Mouse (Mus musculus): ENCODE data around the gene Cd247. TPM values are rescaled to one million over a fixed set of nuclear protein-coding genes. Genes with fewer than 3 reads are reported as not detected.
A peak's percentile ranks its signal among the peaks of the same experiment; 100 is the strongest.

The Cd247 gene
- total RNA-seq, 1 experiment from 2014 or later: 29.8 TPM

DNA sequence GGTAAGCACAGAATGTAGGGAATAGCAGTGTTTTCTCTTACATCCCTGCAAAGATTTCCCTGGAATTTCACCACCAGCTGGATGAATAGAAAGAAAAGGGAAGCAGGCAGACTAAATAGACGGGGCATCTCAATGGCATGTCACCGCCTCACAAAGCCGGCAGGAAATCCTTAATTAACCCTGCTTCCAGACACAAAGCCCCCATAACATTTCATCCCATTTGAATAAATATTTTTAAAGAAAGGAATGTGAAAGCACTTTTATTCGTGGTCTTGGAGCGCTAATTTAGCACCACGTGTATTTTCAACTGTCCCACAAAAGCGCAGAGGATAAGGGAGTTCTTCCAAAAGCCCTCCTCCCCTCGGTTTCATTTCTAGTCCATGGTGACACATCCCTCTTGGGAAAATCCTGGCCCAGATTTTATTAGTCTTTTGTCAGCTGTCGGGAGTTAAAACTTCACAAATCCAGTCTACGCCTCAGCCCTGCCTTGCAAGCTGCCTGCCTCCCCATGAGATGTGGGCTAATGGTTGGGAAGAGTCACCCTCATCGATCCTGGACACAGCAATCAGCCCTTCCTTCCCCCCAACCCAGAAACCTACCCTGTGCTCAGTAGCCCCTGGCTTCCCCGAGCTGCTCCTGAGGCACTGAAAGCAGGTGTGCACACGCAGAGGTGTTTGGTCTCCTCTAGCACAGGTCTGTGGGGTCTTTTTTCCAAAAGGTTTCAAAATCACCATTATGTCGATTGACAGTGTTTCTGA lies 26.2 kb downstream of the Cd247 start:
- ATAC-seq (ENCODE audit: extremely low read depth, insufficient number of reproducible peaks, low FRiP score, poor library complexity, severe bottlenecking): no peak

DNA sequence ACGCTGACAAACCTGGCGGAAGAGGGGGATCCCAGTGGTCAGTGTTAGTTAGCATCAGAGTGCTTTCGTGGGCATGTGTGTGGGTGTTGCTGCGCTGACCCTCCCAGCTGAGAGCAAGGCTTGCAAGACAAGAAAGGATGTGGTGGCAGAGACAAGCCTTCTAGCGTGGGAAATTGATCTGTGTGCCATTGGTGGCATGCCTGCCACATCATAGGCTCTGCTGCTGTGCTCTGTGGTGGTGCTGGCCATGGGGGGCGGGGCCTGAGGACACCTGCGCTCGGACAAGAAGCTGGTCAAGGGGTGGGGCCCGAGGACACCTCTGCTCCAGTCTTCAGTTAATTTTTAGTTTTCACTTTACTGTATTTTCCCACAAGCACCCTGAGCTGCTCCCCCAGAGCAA lies 27.9 kb downstream of the Cd247 start:
- ATAC-seq (ENCODE audit: extremely low read depth, insufficient number of reproducible peaks, low FRiP score, poor library complexity, severe bottlenecking): no peak

- no peak for ATAC-seq (ENCODE audit: extremely low read depth, insufficient number of reproducible peaks, low FRiP score, poor library complexity, severe bottlenecking)
Observed at GRCm38 (mm10) chr1:165817264-165817663, 28.8 kb downstream of the Cd247 start.

GRCm38 (mm10) chr1:165818145-165818860 lies 29.8 kb downstream of the Cd247 start:
- no peak for ATAC-seq (ENCODE audit: extremely low read depth, insufficient number of reproducible peaks, low FRiP score, poor library complexity, severe bottlenecking)

GRCm38 (mm10) chr1:165819147-165819546 lies 30.7 kb downstream of the Cd247 start:
- no peak for ATAC-seq (ENCODE audit: extremely low read depth, insufficient number of reproducible peaks, low FRiP score, poor library complexity, severe bottlenecking)

- ATAC-seq (ENCODE audit: extremely low read depth, insufficient number of reproducible peaks, low FRiP score, poor library complexity, severe bottlenecking): no peak
Observed at GRCm38 (mm10) chr1:165822031-165822430, 33.5 kb downstream of the Cd247 start.

DNA sequence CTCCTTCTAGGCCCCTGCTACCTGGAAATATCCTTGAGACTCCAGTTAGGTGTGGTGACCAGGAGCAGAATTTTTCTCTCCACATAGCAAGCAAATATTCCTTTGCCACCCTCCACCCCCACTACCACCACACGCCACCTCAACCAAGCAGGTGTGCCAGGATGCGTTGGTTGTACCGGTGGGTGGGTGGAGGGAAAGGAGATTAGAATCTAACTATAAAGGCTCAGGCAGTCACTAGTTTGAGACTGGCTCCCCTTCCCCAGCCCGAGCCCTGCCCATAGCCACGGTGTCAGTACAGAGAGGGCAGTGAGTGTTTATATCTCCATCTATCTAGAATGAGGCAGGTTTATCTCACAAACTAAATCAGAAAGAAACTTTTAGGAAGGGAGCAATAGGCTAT lies 39.7 kb downstream of the Cd247 start:
- no peak for ATAC-seq (ENCODE audit: extremely low read depth, insufficient number of reproducible peaks, low FRiP score, poor library complexity, severe bottlenecking)

GRCm38 (mm10) chr1:165828615-165829014 lies 40.1 kb downstream of the Cd247 start:
- ATAC-seq (ENCODE audit: extremely low read depth, insufficient number of reproducible peaks, low FRiP score, poor library complexity, severe bottlenecking): no peak

GRCm38 (mm10) chr1:165829890-165830289 lies 41.4 kb downstream of the Cd247 start:
- no peak for ATAC-seq (ENCODE audit: extremely low read depth, insufficient number of reproducible peaks, low FRiP score, poor library complexity, severe bottlenecking)

DNA sequence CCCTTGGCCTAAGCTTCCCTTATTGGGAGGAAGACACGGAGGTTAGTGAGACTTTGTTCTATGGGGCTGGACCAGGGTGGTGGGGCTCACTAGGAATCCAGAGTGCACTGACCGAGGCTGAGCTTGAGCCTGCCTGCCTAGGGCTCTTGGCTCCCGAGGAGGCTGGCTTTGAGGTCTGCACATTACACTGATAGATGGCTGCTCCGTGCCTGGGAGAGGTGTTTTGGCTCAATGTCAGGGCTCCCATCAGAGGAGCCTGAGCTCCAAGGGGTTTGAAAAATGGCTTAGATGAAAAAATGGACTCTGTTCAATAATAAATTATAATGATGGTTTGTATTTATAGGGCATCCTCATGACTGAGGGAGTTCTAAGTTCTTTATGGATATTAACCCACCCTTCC lies 44.8 kb downstream of the Cd247 start:
- ATAC-seq (ENCODE audit: extremely low read depth, insufficient number of reproducible peaks, low FRiP score, poor library complexity, severe bottlenecking): no peak

- ATAC-seq (ENCODE audit: extremely low read depth, insufficient number of reproducible peaks, low FRiP score, poor library complexity, severe bottlenecking): no peak
Observed at GRCm38 (mm10) chr1:165833910-165834632, 45.6 kb downstream of the Cd247 start.

DNA sequence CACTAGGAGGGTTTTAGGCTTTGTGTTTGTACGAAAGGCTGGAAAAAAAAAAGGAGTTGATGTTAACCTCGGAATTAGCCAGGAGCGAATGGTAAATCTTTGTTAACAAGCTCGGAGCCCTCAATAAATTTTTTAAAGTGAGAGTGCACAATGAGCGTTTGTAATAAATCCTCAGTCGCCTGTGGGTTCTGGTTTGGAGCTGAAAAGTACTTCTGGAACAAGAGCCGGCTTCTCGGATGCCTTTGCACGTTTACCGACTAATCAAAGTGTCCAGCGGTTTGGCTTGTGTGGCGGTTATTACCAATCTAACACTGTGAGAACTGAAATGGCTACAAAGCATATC lies 46.1 kb downstream of the Cd247 start:
- no peak for ATAC-seq (ENCODE audit: extremely low read depth, insufficient number of reproducible peaks, low FRiP score, poor library complexity, severe bottlenecking)

DNA sequence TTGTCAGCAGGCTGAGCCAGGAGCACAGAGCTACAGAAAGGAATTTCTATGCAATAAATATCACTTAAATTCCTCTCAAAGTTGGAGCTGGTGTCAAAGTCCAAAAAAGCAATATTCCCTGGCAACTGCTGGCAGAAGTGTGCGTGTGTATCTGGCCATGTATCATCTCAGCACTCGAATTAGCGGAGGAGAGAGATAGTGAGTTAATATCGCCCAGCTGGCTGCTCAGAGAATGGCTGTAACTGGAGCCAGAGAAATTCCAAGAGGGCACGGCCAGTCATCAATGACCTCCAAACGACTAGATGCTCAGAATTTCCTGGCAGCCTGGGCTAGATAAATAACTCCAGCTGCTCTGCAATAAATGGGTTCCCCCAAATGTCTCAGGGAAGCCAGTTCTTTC lies 48.0 kb downstream of the Cd247 start:
- ATAC-seq (ENCODE audit: extremely low read depth, insufficient number of reproducible peaks, low FRiP score, poor library complexity, severe bottlenecking): no peak

DNA sequence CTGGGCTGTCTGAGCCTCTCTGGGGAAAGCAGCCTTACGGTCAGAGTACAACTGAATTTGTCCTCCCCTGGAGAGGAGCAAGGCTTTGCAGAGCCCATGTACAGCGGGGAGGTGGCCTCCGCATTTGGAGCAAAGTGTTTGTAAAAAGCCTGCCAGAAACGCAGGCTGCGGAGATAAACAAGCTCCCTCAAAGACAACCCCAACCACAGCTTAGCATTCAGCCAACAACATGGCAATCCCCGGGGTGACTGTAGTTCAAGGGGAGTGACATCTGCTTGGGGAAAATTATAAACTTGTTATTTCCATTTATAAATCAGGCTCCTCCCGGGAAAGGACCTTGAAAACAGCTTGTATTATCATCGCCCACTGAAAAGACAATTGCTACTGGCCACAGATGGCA lies 49.1 kb downstream of the Cd247 start:
- no peak for ATAC-seq (ENCODE audit: extremely low read depth, insufficient number of reproducible peaks, low FRiP score, poor library complexity, severe bottlenecking)

- no peak for ATAC-seq (ENCODE audit: extremely low read depth, insufficient number of reproducible peaks, low FRiP score, poor library complexity, severe bottlenecking)
Observed at GRCm38 (mm10) chr1:165839201-165839600, 50.7 kb downstream of the Cd247 start.

DNA sequence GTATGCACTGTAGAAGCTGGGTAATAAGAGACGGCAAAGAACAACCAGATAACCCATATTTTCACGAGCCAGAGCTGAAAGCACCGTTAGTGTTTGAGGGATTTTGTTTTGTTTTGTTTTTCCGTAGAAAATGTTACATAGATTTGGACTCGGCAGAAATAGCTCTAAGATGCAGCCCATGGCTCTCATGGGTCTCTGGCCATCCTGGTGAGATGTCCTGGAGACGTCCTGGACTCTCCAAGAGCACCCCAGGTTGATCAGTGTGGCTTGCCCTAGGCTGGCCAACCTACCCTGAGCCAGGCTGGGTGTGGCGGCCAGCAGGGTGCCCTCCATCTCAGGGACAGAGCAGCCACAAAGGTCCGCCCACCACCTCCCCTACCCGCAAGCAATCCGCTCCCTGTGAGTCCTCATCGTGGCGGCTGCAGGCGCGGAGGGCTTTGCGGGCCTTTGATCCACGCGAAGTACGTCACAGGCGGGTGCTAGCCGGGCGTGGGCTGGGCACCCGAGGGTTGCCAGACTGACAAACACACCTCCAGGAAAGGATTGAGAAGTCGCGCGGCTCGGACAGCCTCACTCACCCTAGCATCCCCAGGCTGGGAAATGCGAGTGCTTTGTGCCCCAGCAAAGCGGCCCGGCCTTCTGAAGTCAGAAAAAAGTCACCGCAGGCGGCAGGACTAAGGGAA lies 52.2 kb downstream of the Cd247 start:
- ATAC-seq (ENCODE audit: extremely low read depth, insufficient number of reproducible peaks, low FRiP score, poor library complexity, severe bottlenecking): no peak

GRCm38 (mm10) chr1:165842170-165842569 lies 53.7 kb downstream of the Cd247 start:
- ATAC-seq (ENCODE audit: extremely low read depth, insufficient number of reproducible peaks, low FRiP score, poor library complexity, severe bottlenecking): no peak

- no peak for ATAC-seq (ENCODE audit: extremely low read depth, insufficient number of reproducible peaks, low FRiP score, poor library complexity, severe bottlenecking)
Observed at GRCm38 (mm10) chr1:165843586-165843985, 55.1 kb downstream of the Cd247 start.

GRCm38 (mm10) chr1:165844466-165844951 lies 56.0 kb downstream of the Cd247 start:
- peak; percentile 47; the same call in 1 of the 2 replicates for ATAC-seq (ENCODE audit: extremely low read depth, insufficient number of reproducible peaks, low FRiP score, poor library complexity, severe bottlenecking)
